Mouse (Mus musculus) heart, postnatal 0 days (tissue): ENCODE results near the gene AC134908.4. TPM values are rescaled to one million over a fixed set of nuclear protein-coding genes. Genes with fewer than 3 reads are reported as not detected.

Source experiments
- ATAC-seq: fragments of 200-750 bp; cut with Nextera tagmentation; 2 replicates; pipeline ENCODE4 v1.8.0; 2017; ENCODE audit warnings: low read depth, moderate number of reproducible peaks, moderate library complexity; ENCODE audit not compliant: insufficient read depth
- DNase-seq: peaks from one replicate; pipeline ENCODE4 v3.0.0-alpha.2; 2016; ENCODE audit warnings: low spot score
- H3K27ac ChIP-seq: fragments of 300-500 bp; sonication (generic); 2 replicates; pipeline ENCODE4 v1.5.1; 2014; ENCODE audit warnings: low read depth, mild to moderate bottlenecking
- H3K27me3 ChIP-seq: fragments of 300-500 bp; sonication (generic); 2 replicates; pipeline ENCODE4 v1.6.1; 2014; ENCODE audit warnings: low read length, mixed read lengths; ENCODE audit not compliant: control insufficient read depth, insufficient read depth
- H3K36me3 ChIP-seq: fragments of 300-500 bp; sonication (generic); replicated peaks from 2 replicates; pipeline ENCODE4 v1.6.1; 2014; ENCODE audit warnings: low read length, mixed read lengths; ENCODE audit not compliant: control insufficient read depth, insufficient read depth
- H3K4me1 ChIP-seq: fragments of 300-500 bp; sonication (generic); 2 replicates; pipeline ENCODE4 v1.6.1; 2014; ENCODE audit warnings: antibody characterized with exemption; ENCODE audit not compliant: control insufficient read depth, insufficient read depth
- H3K4me2 ChIP-seq: fragments of 300-500 bp; sonication (generic); 2 replicates; pipeline ENCODE4 v1.6.1; 2014; ENCODE audit warnings: low read depth, mild to moderate bottlenecking, low read length, moderate library complexity
- H3K4me3 ChIP-seq: fragments of 300-500 bp; sonication (generic); 2 replicates; pipeline ENCODE4 v1.5.1; 2014; ENCODE audit warnings: low read depth, low read length
- H3K9ac ChIP-seq: fragments of 300-500 bp; sonication (generic); replicated peaks from 2 replicates; pipeline ENCODE4 v1.6.1; 2014; ENCODE audit warnings: low read depth, low read length, mixed read lengths
- H3K9me3 ChIP-seq: fragments of 300-500 bp; sonication (generic); replicated peaks from 2 replicates; pipeline ENCODE4 v1.6.1; 2016; ENCODE audit warnings: low read length; ENCODE audit not compliant: control insufficient read depth
- CTCF ChIP-seq: IDR thresholded peaks from 2 replicates; pipeline ENCODE4 v1.5.1; 2016; ENCODE audit warnings: antibody characterized with exemption, control low read depth, low read depth
- EP300 ChIP-seq: IDR thresholded peaks from 2 replicates; pipeline ENCODE4 v1.6.1; 2016; ENCODE audit warnings: antibody characterized with exemption, low read depth
- WGBS: fragments of 180-500 bp; shearing (Covaris S2); extraction: QIAGEN DNeasy Blood & Tissue Kit; methylation state at CpG from one replicate; pipeline ENCODE4 v1.1.7; 2014; 5-methylcytosine and 5-hydroxymethylcytosine counted together
- polyA plus RNA-seq: library from polyadenylated mRNA; unstranded; fragments of >200 nt; fragmentation: Nextera tagmentation; extraction: Ambion mirVana; gene quantifications from 2 replicates; pipeline ENCODE4 v1.2.1, GENCODE M21; 2015
- total RNA-seq: library from RNA; depleted of rRNA; stranded (reverse); fragments of >200 nt; gene quantifications from 2 replicates; pipeline ENCODE4 v1.2.3, GENCODE M21; 2014; ENCODE audit warnings: low replicate concordance

The AC134908.4 gene
- total and polyA plus RNA-seq, 2 experiments from 2014 or later: 0.66 TPM; not detected in 1

DNA sequence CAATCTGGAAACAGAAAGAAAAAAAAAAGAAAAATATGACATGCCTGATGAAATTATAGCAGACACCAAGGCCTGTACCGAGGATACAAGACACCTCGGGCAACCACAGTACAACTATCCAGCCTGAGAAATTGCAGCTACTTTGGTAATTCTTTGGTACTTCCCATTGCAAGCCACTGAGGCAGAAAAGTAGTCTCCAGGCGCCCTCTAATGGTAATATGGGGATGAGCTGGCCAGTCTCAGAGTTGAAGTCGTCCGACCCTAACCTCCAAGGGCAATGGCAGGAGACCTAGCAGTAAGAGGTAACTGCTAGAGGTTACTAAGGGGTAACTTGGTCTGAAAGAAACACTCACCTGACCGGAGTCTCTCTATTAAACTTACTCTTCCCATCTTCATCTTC, 5.6 kb upstream of the AC134908.4 start:
- no peaks in the 10 kb centered on the region for H3K27me3 ChIP-seq
- H3K9ac ChIP-seq: no peak overlapping the region
- H3K4me1 ChIP-seq: 0 out of 2 replicates have a peak, but pooled peaks cover 9% of the 10 kb centered on the region
- H3K27ac ChIP-seq: no peak overlapping the region
- WGBS: 4% methylated on average over 6 of the region's 6 CpGs
- TF ChIP-seq CTCF (peak; percentile 81), EP300 (no peak)
- DNase-seq (peak; percentile 79), ATAC-seq (peak; percentile 34)
- no peaks in the 10 kb centered on the region for H3K36me3 ChIP-seq
- H3K4me2 ChIP-seq: no peak overlapping the region
- no peaks in the 10 kb centered on the region for H3K9me3 ChIP-seq
- no peak overlapping the region for H3K4me3 ChIP-seq

DNA sequence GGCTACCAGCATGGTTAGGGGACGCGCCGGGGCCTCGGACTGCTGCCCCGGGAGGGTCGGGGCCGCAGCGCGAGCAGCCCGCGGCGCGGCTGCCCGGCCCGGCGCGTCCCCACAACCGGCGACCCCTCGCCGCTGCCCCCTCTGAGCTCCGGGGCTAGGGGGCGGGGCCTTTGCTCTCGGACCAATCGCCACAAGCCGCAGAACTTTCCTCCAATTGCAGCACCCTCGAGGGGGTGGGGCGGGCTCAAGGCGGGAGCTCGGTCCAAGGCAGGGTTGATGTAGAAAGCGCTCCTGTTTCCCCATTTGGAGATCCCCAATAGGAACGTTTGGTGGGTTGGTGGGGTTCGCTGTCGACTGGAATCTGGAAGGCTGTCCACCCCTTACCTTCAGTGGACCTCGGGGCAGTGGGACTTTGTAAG, 1.5 kb upstream of the AC134908.4 start, which contains the start of gene Metrn:
Metrn (minus strand) TSS at position 186 of the 419 bp plus-strand sequence.
- H3K27ac ChIP-seq: no peak within 1 kb of the TSS
- WGBS: under 1% methylated on average over 35 of the region's 35 CpGs

DNA sequence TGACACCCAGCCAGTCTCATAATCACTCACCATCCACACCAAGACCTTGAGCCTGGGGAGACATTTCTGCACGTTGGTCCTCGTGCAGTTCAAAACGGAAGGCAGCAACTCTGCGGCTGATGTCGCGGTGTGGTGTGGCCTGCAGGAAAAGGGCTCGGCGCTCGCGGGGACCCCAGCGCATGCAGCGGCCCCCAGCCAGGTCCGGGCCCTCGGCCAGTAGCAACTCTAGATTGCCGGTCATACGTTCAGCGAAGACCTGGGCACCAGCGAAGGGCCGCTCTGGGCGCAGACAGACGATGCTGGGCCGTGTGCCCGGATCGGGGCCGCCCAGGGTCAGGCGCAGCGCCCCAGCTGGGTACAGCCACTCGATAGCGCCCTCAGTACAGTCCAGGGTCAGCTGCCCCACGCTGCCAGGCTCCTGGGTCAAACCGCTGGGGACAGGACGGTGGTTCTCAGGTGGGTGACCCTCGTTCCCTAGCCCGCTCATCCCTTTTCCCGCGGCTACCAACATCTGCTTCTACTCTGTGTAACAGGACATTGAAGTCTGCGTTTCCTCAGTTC, 832 bp upstream of the AC134908.4 start:
- ATAC-seq (no peak), DNase-seq (no peak)
- peak overlapping the region; percentile 91 for H3K4me2 ChIP-seq
- 4% methylated on average over 37 of the region's 37 CpGs for WGBS
- no peaks in the 10 kb centered on the region for H3K27me3 ChIP-seq
- H3K27ac ChIP-seq: no peak overlapping the region
- no peaks in the 10 kb centered on the region for H3K36me3 ChIP-seq
- TF ChIP-seq EP300 (no peak), CTCF (no peak)
- peak overlapping the region; percentile 94 for H3K4me3 ChIP-seq
- H3K4me1 ChIP-seq: peaks cover 22% of the 10 kb centered on the region; the same call in 1 of the 2 replicates
- H3K9me3 ChIP-seq: no peaks in the 10 kb centered on the region
- peak overlapping the region; percentile 61 for H3K9ac ChIP-seq

More for the DNA sequence above, 1.5 kb upstream of the AC134908.4 start, which contains the start of gene Metrn:
- peaks cover 22% of the 10 kb centered on the region; the same call in 1 of the 2 replicates for H3K4me1 ChIP-seq
- peak within 1 kb of the TSS; percentile 61 for H3K9ac ChIP-seq
- no peaks in the 10 kb centered on the region for H3K27me3 ChIP-seq
- H3K9me3 ChIP-seq: no peaks in the 10 kb centered on the region
- DNase-seq: peak; percentile 76
- peak; percentile 75 for ATAC-seq
- no peaks in the 10 kb centered on the region for H3K36me3 ChIP-seq
- peak within 1 kb of the TSS; percentile 94 for H3K4me3 ChIP-seq
- H3K4me2 ChIP-seq: peak within 1 kb of the TSS; percentile 91
- TF ChIP-seq EP300: no peak
- no peak for TF ChIP-seq CTCF

DNA sequence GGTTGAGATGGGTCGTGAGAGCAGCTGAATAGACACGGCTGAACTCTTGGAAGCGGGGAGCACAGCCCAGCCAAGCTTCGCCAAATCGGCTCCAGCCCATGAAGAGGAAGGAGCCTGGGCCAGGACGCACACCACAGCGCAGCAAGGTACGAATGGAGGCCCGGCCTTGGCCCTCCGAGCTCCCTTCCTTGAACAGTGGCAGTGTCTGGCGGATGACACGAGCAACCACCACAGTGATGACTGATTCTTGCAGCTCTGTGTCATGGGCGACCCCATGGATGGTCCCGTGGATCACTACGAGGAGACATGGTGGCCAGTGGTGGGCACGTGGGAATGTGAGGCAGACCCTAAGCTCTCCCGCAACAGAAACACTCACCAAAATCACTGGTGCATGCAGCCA, 461 bp downstream of the AC134908.4 start:
- Histone ChIP-seq H3K27me3 (no peaks in the 10 kb centered on the region), H3K9ac (no peak overlapping the region), H3K36me3 (0 out of 2 replicates have a peak, but pooled peaks cover 2% of the 10 kb centered on the region), H3K4me3 (no peak overlapping the region), H3K27ac (no peak overlapping the region), H3K9me3 (no peaks in the 10 kb centered on the region), H3K4me2 (no peak overlapping the region), H3K4me1 (peaks cover 22% of the 10 kb centered on the region; the same call in 1 of the 2 replicates)
- TF ChIP-seq EP300 (no peak), CTCF (no peak)
- 91% methylated on average over 17 of the region's 17 CpGs for WGBS
- ATAC-seq: no peak
- no peak for DNase-seq

DNA sequence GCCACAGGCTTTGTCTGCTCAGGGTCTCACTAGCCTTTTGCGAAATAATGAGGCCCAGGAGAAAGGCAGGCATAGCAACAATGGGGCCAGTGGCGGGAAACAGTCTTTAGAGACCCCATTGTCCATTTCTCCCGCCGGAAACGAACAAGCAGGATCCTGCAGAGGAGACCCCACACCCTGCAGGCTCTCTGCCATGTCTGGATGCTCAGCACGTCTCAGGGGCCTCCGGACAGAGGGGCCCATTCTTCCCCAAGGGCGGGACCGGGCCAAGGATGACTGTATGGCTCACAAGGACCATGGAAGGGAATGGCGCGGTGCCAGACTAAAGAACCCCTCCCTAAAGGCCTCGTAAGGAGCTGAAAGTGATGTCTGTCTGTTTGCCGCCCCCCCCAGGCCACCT, 1.3 kb downstream of the AC134908.4 start:
- Histone ChIP-seq H3K4me3 (no peak overlapping the region), H3K4me2 (no peak overlapping the region), H3K9ac (no peak overlapping the region), H3K27me3 (no peaks in the 10 kb centered on the region), H3K4me1 (peaks cover 22% of the 10 kb centered on the region; the same call in 1 of the 2 replicates), H3K27ac (no peak overlapping the region), H3K9me3 (no peaks in the 10 kb centered on the region), H3K36me3 (peaks cover 9% of the 10 kb centered on the region; the same call in 1 of the 2 replicates)
- DNase-seq (no peak), ATAC-seq (no peak)
- TF ChIP-seq CTCF (no peak), EP300 (no peak)
- WGBS: 74% methylated on average over 13 of the region's 13 CpGs

DNA sequence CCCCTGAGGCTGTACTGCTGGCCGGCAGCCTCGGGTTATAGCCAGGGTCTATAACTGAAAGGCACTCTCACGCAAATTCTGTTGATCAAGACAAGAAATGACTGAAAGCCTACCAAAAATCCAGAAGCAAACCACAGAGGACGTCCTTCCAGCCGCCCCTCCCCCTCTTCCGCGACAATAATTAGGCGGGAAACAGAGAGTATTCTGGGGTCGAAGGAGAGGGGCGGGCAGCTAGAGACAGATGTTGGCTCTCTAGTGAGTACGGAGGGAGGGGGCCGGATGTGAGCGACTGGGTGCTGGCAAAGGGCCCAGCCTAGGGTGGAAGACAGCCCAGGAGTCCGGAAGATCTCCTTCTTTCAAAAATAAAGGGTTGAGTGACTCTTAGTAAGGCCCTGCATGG, 2.8 kb downstream of the AC134908.4 start, which contains the start of gene Fam173a:
Fam173a (minus strand) TSS at position 287 of the 400 bp plus-strand sequence.
- peaks cover 22% of the 10 kb centered on the region; the same call in 1 of the 2 replicates for H3K4me1 ChIP-seq
- peaks cover 14% of the 10 kb centered on the region; the same call in 1 of the 2 replicates for H3K36me3 ChIP-seq
- H3K4me2 ChIP-seq: peak within 1 kb of the TSS; percentile 91
- H3K4me3 ChIP-seq: peak within 1 kb of the TSS; percentile 83
- no peaks in the 10 kb centered on the region for H3K27me3 ChIP-seq
- peak within 1 kb of the TSS; percentile 92 for H3K27ac ChIP-seq
- no peak for TF ChIP-seq EP300
- TF ChIP-seq CTCF: no peak
- H3K9ac ChIP-seq: peak within 1 kb of the TSS; percentile 81
- H3K9me3 ChIP-seq: no peaks in the 10 kb centered on the region
- DNase-seq: peak; percentile 78
- peak; percentile 74 for ATAC-seq
- under 1% methylated on average over 14 of the region's 14 CpGs for WGBS
